Mouse (Mus musculus) urinary bladder, postnatal 25 days (tissue): Measurements from ENCODE around the gene Adora1.

Experiments
- DNase-seq: peaks from one replicate; pipeline ENCODE4 v3.0.0; 2022; ENCODE audit warnings: low spot score

Gene Adora1

DNA sequence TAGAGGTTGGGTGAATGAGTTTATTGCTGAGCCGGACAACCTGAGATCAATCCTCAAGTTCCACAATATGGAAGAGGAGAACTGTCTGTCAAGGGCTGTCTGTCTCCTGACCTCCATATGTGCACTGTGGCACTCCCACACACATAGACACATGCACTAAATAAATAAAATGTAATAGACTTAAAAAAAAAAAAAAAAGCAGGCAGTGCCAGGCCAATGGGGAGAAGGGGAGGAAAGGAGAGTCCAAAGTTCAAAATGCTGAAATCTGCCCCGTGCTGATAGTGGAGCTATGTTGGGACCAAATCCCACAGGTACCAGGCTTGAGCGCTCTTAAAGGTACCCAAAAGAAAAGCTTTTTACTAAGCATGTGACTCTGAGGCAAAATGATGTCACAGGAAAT, 2.2 kb upstream of the Adora1 start:
- no peak for DNase-seq

DNA sequence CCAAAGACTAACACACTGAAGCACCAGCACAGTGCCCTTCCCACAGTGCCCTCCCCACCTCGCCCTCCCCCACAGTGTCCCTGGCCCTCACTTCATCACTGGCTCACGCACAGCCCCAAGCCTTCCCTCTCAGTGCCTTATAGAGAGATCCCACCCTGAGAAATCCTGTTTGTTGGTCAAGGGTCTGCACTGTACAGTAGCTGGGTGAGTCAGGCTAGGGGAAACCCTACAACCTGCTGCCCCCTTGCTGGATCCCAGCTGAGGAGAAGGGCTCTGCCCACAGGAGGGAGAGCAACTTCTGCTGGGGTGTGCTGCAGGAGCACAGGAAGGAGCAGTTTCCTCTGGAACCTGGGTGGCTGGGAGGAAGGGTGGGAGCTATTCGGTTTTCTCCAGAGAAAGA, 911 bp upstream of the Adora1 start:
- no peak for DNase-seq

DNA sequence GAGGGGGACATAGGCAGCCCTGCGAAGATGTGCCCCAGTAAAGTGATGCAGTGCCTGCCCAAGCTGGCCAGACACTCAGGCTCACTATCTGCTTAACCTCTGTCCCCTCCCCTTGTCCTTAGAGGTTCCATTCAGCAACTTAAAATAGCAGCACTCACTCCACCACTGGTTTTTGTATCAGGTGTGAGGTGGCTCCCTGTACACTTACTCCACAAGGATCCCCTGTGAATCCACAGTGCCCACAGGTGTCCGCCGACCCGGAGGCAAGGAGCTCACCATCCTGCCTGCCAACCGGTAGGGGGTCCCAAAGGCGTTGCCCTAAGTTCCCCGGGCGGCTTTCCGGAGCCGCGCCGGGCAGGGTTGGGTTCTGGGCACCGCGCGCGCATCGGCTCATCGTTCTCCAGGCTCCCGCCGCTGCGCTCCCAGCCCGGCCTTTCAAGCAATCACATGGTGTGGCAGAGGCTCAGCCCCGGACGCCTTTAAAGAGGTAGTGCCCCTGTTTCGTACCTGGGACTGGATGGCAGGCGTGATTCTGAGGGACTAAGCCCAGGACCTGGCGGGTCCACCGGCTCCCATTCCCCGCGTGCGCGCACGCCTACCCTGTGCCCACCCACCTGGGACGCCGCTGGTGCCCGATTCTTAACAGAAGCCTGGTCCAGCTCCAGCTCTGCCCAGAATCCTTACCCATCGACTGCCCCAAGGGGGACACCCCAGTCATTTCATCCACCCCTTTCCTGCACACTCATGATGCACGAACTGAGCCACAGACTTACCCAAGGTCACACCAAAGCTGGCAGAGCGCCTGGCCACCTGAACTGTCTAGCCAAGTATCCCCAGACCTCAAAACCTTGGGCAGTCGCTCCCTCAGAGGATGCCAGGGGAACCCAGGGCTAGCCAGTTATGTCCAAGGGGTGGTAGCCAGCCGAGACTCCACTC, 508 bp downstream of the Adora1 start:
- DNase-seq: no peak

DNA sequence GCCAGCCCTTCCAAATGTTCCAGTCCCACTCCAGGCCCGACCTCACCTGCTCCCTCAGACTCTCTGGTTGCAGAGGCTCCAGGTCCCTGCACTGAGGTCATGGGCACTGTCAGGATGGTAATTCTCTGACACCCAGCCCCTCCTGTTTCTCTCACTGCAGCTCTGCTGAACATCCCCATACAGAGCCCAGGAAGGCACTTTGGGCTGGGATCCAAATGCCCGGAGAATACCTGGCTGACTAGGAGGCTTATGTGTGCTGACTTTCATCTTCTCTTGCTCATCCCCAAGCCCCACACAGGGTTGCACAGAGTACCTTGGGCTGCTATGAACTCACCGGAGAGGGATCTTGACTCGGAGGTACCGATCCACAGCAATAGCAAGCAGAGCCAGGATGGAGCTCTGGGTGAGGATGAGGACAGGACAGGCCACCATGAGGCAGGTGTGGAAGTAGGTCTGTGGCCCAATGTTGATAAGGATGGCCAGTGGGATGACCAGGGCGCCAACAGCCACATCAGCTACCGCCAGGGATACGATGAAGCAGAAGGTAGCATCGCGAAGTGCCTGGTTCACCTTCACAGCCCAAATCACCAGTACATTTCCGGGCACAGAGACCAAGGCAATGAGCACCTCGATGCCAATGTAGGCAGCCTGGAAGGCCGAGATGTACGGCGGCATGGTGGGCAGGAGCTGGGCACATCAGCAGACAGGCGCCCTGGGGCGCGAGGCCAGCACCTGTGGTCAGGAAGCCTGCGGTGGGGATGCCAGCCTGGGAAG, 1.4 kb downstream of the Adora1 start:
- DNase-seq: no peak

DNA sequence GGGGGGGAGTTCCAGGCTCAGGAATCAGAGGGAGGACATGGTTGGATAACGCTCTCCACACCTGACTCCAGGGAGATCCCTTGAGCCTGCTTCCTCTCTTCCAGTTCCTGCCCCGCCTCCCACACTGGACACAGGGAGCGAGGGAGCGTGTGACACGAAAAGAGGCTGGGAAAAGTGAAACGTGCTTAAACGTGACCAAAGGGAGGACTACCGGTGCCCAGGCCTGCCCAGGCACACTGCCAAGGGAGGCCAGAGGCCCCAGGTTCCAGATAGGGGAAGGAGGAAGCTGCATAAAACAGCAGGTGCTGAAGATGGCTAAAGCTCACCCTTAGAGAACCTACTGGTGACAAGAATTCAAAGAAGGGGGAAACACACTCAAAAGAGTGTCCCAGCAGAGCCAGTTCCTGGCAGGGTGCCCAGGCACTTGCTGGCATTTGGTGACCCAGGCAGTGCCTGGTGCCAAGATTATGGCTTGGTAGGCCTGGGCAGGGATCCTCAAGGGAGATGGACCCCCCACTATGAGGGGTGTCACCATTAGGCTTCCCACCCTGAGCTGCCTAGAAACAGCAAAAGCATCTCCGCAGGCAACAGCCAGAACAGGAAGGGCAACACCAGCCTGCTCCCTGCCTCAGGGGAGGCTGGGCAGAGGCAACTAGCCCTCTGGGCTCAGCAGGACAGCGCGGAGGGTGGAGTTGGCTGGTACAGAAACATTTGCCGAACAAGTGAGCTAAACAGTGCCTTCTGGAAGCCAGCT, 2.3 kb downstream of the Adora1 start:
- DNase-seq: no peak

DNA sequence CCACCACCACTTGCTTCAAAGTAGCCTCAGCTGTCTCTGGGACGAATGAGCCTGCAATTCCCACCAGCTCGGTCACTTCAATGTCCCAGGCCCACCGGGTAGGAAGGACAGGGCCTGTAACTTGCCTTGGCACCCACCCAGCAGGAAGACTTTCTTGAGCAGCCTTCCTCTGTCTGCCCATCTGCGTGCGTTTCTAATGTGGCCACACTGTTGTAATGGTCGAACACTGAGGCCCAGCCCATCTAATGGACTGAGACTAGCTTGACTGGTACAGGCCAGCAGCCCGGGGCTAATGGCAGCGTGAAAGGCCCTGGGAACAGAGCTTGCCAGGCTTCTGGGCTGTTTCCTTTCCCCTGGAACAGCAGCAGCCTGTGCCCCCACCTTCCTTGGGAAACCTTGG, 2.9 kb downstream of the Adora1 start:
- DNase-seq: no peak

DNA sequence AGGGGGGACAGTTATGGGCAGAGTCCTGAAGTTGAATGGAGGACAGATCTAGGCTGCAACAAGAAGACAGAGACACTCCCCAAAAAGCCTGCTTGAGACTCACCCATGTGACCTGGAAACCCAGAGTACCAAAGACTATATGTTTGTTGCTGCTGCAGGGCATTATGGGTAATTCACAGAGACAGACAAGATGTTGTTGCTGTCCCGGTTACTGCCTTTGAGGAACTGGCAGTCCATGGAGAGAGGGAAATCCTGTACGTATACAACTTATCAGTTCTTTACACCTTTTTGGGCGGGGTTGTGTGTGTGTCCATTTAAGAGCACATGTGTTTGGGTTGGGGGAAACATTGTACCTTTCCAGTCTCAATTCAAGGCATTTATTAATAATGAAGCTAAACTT, 3.5 kb downstream of the Adora1 start:
- no peak for DNase-seq

DNA sequence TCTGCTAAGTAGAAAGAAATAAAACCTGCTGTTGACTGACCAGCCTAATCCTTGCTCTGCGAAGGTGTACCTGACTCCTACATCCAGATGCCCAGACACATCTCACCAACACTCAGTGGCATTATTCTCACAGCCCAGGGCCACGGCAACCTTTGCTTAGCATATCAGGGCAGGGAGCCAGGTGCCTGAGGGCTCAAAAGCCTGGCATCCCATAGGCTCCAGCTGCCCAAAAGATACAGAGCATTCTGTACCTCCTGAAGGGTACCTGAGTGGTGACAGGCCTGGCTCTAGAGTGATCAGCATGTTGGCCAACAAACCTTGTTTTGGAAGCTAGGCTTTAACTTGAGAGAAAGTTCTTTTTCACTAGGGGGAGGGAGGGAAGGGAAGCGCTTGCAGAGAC, 4.0 kb downstream of the Adora1 start:
- no peak for DNase-seq

DNA sequence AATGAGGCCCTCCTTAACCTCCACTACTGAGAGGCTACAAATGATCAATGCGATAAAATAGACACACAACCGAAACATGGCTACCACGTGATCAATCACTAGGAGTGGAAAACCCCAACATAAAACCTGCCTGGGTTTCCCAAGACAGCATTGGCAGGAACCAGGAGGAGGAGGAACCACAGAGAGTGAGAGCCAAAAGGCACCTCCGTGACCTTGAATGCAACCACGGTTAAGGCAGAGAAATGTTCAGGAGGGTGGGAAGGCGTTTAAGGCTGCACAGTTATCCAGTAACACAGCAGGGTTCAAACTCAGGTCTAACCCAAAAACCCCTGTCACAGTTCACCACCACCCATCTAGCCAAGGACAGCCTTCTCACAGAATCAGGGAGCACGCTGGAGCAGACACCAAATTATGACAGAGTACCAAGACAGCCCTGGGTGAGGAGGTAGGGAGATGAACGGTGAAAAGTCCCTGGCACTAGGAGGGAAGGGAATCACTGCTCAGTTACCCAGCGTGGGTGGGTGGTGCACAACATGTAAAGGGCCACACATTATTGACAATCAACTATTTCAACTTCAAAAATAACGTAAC, 4.5 kb downstream of the Adora1 start:
- DNase-seq: no peak

DNA sequence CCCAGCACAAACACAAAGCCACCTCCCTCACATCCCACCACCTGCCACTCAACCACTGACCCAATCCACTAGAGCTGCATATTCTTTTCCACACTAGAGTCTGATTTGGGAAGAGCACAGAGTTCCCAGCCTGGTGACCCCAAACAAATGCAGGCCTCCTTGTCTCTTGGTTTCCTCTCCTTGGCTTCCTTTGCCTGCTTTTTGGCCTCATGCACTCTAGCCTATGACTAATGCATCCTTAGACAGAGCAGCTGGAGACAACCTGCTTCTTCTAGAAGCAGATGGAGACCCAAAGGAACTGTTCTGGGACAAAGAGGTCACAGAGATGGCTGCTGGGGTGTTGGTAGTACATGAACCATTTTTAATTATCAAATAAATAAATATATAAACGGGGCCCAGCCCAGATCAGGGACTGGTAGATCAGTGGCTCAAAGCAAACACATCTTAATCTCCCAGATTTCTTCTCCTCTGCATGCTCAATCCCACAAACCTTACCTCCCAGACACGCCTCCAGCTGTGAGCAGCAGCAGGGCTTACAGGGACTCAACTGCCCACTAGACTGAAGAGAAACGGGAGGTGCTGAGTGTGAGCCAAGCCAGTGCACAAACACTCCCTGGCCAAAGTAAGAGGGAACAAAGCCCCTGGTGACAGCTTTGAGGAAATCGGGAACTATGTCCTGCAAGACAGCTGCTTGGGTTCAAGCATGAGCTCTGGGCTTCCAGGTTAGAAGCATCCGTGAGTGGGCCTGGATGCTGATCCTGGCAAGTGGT, 5.2 kb downstream of the Adora1 start:
- DNase-seq: no peak

DNA sequence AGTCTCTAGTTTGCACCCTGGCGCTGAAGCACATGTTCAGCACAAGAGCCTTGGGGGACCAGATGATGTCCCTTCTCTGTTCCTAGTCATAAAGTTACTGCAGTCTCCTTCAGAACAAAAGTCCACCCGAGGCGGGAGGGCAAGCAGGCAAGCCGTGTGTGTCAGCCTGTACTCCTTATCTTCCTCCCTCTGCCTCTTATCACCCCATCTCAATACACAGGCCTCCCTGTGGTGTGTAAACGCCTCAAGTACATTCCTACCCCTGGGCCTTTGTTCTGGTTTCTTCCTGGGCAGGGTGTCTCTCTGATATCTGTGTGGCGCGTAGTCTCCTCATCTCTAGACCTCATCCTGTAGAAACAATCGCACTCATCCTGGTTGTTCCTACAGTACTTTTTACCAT, 8.5 kb downstream of the Adora1 start:
- no peak for DNase-seq

DNA sequence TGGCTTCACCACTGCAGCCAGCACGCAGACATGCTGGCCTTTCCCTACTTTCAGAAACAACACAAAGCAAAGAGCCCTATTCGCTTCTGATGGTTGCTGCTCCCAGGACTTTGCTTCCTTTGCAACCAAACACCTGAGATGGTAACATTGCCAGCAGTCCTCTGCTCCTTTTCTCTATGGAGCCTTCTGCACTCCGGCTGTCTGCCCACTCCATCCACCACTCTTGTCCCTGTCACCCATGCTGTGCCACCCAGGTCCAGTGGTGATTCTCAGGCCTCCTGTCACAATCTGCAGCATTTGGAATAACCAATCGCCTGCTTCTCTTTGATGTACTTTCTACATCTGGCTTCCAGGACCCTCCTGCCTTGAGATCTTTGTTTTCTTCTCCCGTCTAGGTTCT, 9.9 kb downstream of the Adora1 start:
- DNase-seq: no peak

DNA sequence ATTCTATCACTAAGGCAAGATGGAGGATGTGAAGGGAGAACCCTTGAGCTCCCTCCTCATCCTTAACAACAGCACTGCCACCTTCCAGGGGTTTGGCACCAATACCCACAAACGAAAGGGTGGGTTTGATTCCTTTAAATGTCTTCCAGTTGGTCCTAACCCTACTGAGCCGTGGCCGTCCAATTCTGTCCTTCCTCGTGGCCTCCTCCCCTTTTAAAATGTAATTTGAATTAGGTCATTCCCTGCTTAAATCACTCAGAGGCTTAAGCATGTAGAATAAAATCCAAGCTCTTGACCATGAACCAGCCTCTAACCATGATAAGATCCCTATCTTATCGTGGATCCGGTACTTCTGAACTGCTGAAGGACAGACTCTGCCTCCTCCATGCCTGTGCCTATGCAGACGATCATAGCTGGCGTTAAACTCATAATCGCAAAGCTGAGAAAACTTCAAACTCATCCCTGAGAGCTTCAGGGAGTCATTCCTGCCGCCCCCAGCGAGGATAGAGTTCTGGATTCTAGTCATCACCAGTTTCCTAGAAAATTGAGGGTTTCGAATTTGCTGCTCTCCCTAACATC, 10.5 kb downstream of the Adora1 start:
- no peak for DNase-seq

DNA sequence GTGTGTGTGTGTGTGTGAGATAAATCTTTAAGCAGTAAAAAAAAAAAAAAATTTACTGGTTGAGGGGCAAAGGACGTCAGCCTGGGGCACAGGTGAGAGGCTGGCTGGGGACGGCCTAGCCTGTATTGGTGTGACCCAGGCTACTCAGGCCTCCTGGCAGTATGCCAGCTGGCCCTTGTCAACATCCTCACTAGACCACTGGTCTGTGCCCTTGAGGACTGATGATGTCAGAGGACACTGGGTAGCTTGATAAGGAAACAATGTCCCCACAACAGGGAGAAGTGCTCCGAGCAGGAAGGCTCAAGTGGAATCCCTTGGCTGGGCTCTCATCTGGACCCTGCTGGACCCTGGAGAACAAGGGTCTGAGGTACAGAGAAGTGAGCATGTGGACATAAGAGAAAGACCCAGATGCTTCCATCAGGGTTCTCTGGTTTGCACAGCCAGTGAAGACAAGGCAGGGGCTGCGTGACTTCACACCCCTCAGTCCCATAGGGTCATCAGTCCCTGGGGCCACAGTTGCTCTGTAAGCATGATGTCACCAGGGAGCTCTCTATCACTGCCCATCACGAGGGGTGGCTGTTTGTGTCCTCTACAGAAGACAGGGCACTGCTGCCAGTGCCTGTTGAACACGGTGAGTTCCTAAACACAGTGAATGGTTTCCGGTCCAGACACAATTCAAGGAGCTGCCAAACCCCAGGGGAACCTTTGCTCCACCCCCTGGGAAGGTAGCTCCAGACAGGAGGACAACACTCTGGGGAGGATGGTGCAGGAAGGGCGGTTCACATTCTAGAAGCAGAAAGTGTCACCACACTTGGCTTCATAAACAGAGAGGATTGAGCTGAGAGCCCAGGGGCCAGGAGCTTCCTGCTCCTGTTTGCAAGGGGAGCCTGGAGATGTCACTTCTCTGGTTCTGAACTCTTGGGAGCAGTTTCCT, 12.8 kb downstream of the Adora1 start:
- DNase-seq: no peak

DNA sequence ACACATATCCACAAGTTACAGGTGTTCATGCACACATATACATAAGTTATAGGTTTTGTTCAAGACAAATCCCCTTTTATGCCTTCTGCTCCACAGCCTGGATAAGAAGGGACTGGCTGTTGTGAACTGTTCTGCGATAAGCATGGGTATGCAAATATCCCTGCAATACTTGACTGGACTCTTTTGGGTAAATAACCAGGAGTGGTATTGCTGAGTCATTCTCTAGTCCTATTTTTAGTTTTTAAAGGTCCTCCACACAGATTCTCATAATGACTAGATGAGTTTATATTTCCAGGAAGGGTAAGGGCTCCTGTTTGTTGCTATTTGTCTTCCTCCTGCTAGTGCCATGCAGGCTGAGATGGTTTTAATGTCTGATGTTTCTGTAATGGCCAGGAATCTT, 14.1 kb downstream of the Adora1 start:
- DNase-seq: no peak

DNA sequence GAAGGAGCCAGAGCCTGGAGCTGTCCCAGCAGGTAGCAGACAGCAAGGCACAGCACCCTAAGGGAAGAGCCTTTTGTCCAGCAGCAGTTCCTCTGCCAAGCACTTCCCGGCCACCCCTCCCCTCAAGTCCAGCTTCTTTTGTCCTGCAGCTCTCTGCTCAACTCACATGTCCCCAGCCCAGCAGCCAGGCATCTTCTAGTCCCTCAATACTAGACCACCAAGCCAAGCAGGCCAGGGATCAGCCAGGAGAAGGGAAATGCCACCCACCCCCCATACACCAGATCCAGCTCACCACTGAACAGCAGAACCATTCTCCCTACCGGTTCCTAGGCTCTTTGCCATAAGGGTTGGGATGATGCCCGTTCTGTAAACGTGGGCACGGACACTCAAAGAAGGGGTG, 15.6 kb downstream of the Adora1 start:
- no peak for DNase-seq

DNA sequence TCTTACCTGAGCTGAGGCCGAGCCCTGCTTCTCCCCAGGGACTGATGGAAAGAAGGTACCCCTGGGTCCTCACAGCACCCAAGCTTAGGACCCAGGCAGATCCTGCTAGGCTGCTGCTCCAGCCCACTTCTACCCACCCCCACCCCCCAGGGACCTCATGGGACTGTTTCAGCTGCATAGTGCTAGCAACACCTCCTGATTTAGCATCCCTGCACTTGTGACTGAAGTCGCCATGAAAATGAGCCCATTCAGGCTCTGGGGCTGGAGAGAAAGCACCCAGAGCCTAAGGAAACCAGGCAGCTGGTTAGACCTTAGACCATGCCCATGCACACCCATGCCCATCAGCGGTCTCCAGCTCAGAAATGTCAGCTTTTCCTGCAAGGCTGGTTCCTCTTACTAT, 17.3 kb downstream of the Adora1 start:
- DNase-seq: no peak

DNA sequence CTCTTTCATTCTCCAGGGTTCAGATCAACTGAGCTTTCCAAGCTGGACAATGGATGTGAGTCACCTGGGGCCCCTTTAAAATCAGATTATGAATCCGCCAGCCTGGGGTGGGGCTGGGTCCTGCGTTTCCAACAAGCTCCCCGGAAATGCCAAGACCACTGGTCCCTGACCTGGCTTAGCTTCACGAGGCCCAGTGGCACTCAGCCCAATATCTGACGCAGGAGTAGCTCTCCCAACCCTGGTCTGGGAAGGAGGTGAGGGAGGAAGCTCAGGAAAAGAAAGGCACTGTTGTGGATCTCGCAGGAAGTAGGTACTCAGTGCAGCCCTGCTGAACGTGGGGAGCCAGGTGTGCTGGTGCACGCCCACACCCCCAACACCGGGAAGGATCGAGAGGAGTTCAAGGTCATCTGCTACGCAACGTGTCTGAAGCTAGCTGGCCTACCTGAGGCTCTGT, 18.2 kb downstream of the Adora1 start:
- DNase-seq: no peak

DNA sequence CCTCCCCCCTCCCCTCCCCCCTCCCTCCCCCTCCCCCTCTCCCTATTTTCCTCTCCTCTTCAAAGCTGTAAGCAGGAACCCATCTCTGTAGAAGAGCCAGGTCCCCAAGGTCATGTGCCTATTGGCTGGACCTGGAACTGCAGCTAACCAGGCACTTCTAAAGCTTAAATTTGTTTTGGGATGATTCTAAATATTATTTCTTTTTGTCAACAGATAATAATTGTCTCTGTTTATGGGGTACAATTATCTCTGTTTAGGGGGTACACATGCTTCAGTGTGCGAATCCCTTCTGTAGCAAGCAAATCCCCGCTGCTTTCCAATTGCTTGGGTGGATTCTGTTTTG, 18.6 kb downstream of the Adora1 start:
- DNase-seq: no peak
